8 mouse cellular contexts compared by ENCODE assay signal in genomic region chr16:49855836-49856503, GRCm38 (mm10). TPM values are rescaled to one million over a fixed set of nuclear protein-coding genes. Genes with fewer than 3 reads are reported as not detected.
DNase-seq lines count a peak whose midpoint lies in the region; ATAC-seq and TF ChIP-seq lines count a peak whose summit lies in the region.

No protein-coding gene starts in this region.

- TF ChIP-seq CTCF in thymus, adult 2 months (IDR thresholded peaks at IDR 0.05; ENCODE audit: borderline replicate concordance, control insufficient read depth, extremely low read depth, insufficient read depth, low read length, poor library complexity) = no peak

- H3K27me3 ChIP-seq in thymus, adult 2 months (ENCODE audit: control insufficient read depth, insufficient read depth, low read length) = no peaks in the 10 kb centered on the region
- H3K27me3 ChIP-seq in hindbrain, embryonic 13.5 days = no peaks in the 10 kb centered on the region

- peaks cover 12% of the 10 kb centered on the region; the same call in 1 of the 2 replicates for H3K36me3 ChIP-seq in thymus, adult 2 months (ENCODE audit: control insufficient read depth, insufficient read depth, low read length)
- H3K36me3 ChIP-seq in hindbrain, embryonic 13.5 days = peaks cover 7% of the 10 kb centered on the region; the same call in 1 of the 2 replicates

- TF ChIP-seq POLR2A in thymus, adult 2 months (IDR thresholded peaks at IDR 0.05; ENCODE audit: control insufficient read depth, extremely low read depth, insufficient read depth, low read length, poor library complexity) = no peak

- H3K4me2 ChIP-seq in hindbrain, embryonic 13.5 days = peak overlapping the region; percentile 72

- H3K9me3 ChIP-seq in hindbrain, embryonic 13.5 days = no peaks in the 10 kb centered on the region

- DNase-seq in cerebellum, postnatal 10 days = peak; percentile 82 to 83
- no peak for DNase-seq in cerebellum, adult 8-10 months
- DNase-seq in thymus, adult 2 months = no peak
- DNase-seq in thymus, postnatal 14 days = no peak
- no peak for DNase-seq in urinary bladder, adult 2 months (ENCODE audit: low spot score)
- no peak for DNase-seq in cerebellum, adult 9-10 months

- under 1% methylated on average over 38 of the region's 39 CpGs for WGBS in thymus, adult 2 months
- WGBS in hindbrain, embryonic 13.5 days = under 1% methylated on average over 27 of the region's 39 CpGs

- H3K4me1 ChIP-seq in thymus, adult 2 months (replicated peaks; ENCODE audit: control insufficient read depth, insufficient read depth, low read length) = peaks cover 14% of the 10 kb centered on the region
- H3K4me1 ChIP-seq in hindbrain, embryonic 13.5 days (replicated peaks) = peaks cover 22% of the 10 kb centered on the region

- peak overlapping the region; percentile 81 for H3K27ac ChIP-seq in thymus, adult 2 months (ENCODE audit: control insufficient read depth, insufficient read depth, low read length)
- peak overlapping the region; percentile 99 for H3K27ac ChIP-seq in hindbrain, embryonic 13.5 days

- H3K4me3 ChIP-seq in thymus, adult 2 months (ENCODE audit: control insufficient read depth, insufficient read depth, low read length) = peak overlapping the region; percentile 59
- peak overlapping the region; percentile 92 for H3K4me3 ChIP-seq in hindbrain, embryonic 13.5 days

- ATAC-seq in hindbrain, embryonic 13.5 days (ENCODE audit: low FRiP score) = peak; percentile 89
- peak; percentile 15 for ATAC-seq in megakaryocyte progenitor cell, adult 5-6 weeks (replicated peaks; ENCODE audit: poor library complexity)

- peak overlapping the region; percentile 95 for H3K9ac ChIP-seq in hindbrain, embryonic 13.5 days

RNA-seq across cellular contexts. Expression of gene Cd47, which starts 55.6 kb away (rescaled TPM):
- polyA plus RNA-seq in thymus, adult 2 months (2012; rRNA removed) = 112 and 127 TPM in 2 replicates
- polyA plus RNA-seq in hindbrain, embryonic 13.5 days (2015; fragmentation: Nextera tagmentation; extraction: Ambion mirVana) = 110 and 119 TPM in 2 replicates
- total RNA-seq in megakaryocyte progenitor cell, adult 5-6 weeks (2015) = 435 and 460 TPM in 2 replicates
- 188 and 213 TPM in 2 replicates for total RNA-seq in megakaryocyte progenitor cell, adult 5-6 weeks (2017)
- 84.4 and 84.8 TPM in 2 replicates for polyA plus RNA-seq in urinary bladder, adult 2 months (2012; rRNA removed)

Comparison
In these comparisons a context has a peak if more than half of its experiments do, and no peak if none do; other contexts are left out.
1. DNase-seq: peak in cerebellum, postnatal 10 days (2 of 2); none in cerebellum, adult 8-10 months (single experiment), thymus, adult 2 months (single experiment), thymus, postnatal 14 days (single experiment), urinary bladder, adult 2 months (single experiment) and cerebellum, adult 9-10 months (single experiment).